Mouse (Mus musculus) kidney, postnatal 0 days (tissue): ENCODE results near the gene Cnga3. TPM values are rescaled to one million over a fixed set of nuclear protein-coding genes. Genes with fewer than 3 reads are reported as not detected.

ENCODE experiments used
- ATAC-seq: fragments of 200-750 bp; cut with Nextera tagmentation; replicated peaks from 2 replicates; pipeline ENCODE4 v1.8.0; 2017; ENCODE audit warnings: low read depth, moderate number of reproducible peaks, moderate TSS enrichment, moderate library complexity; ENCODE audit not compliant: low FRiP score
- DNase-seq: peaks from one replicate; pipeline ENCODE4 v3.0.0-alpha.2; 2016; ENCODE audit warnings: low spot score
- H3K27ac ChIP-seq: fragments of 300-500 bp; sonication (generic); 2 replicates; pipeline ENCODE4 v1.5.1; 2014; ENCODE audit warnings: mild to moderate bottlenecking
- H3K27me3 ChIP-seq: fragments of 300-500 bp; sonication (generic); 2 replicates; pipeline ENCODE4 v1.6.1; 2014; ENCODE audit warnings: low read length, mixed read lengths; ENCODE audit not compliant: insufficient read depth
- H3K36me3 ChIP-seq: fragments of 300-500 bp; sonication (generic); 2 replicates; pipeline ENCODE4 v1.6.1; 2014; ENCODE audit warnings: low read length, mixed read lengths; ENCODE audit not compliant: insufficient read depth
- H3K4me1 ChIP-seq: fragments of 300-500 bp; sonication (generic); replicated peaks from 2 replicates; pipeline ENCODE4 v1.6.1; 2014; ENCODE audit warnings: antibody characterized with exemption, low read length, mixed read lengths; ENCODE audit not compliant: insufficient read depth
- H3K4me2 ChIP-seq: fragments of 300-500 bp; sonication (generic); 2 replicates; pipeline ENCODE4 v1.6.1; 2014; ENCODE audit warnings: mild to moderate bottlenecking, low read length, moderate library complexity, mixed read lengths
- H3K4me3 ChIP-seq: fragments of 300-500 bp; sonication (generic); replicated peaks from 2 replicates; pipeline ENCODE4 v1.5.1; 2014; ENCODE audit warnings: low read depth, low read length
- H3K9ac ChIP-seq: fragments of 300-500 bp; sonication (generic); 2 replicates; pipeline ENCODE4 v1.6.1; 2014; ENCODE audit warnings: low read depth, low read length
- H3K9me3 ChIP-seq: fragments of 300-500 bp; sonication (generic); replicated peaks from 2 replicates; pipeline ENCODE4 v1.6.1; 2016; ENCODE audit warnings: low read length, inconsistent platforms, mixed read lengths
- CTCF ChIP-seq: IDR thresholded peaks from 2 replicates; pipeline ENCODE4 v1.5.1; 2016; ENCODE audit warnings: antibody characterized with exemption, low read depth, mild to moderate bottlenecking, moderate library complexity
- WGBS: fragments of 180-500 bp; shearing (Covaris S2); extraction: QIAGEN DNeasy Blood & Tissue Kit; methylation state at CpG from one replicate; pipeline ENCODE4 v1.1.7; 2014; 5-methylcytosine and 5-hydroxymethylcytosine counted together
- polyA plus RNA-seq: library from polyadenylated mRNA; unstranded; fragments of >200 nt; fragmentation: Nextera tagmentation; extraction: Ambion mirVana; gene quantifications from 2 replicates; pipeline ENCODE4 v1.2.1, GENCODE M21; 2015

Cnga3 gene
- polyA plus RNA-seq, 1 experiment from 2014 or later = not detected

GRCm38 (mm10) chr1:37288941-37289340, 74.7 kb downstream of the Cnga3 start:
- WGBS = 74% methylated on average over 7 of the region's 7 CpGs
- Histone ChIP-seq H3K4me1 (no peaks in the 10 kb centered on the region), H3K4me3 (no peak overlapping the region), H3K9me3 (no peaks in the 10 kb centered on the region), H3K27ac (no peak overlapping the region), H3K4me2 (no peak overlapping the region), H3K27me3 (no peaks in the 10 kb centered on the region), H3K36me3 (no peaks in the 10 kb centered on the region), H3K9ac (no peak overlapping the region)
- ATAC-seq (no peak), DNase-seq (no peak)
- no peak for TF ChIP-seq CTCF

DNA sequence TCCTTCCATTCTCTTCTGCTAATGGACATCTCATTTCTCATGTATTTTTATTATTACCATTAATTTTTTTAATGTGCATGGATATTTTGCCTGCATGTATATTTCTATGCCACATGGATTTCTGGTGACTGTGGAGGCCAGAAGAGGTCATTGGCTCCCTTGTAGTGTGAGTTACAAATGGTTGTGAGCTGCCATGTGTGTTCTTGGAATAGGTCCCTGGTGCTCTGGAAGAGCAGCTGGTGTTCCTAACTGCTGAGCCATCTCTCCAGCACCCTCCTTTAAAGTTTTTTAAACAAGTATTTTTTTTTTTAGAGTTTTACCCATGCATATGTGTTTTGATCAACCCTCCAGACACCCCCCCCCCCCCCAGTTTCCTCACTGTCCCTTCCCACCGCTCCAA, 82.2 kb downstream of the Cnga3 start:
- DNase-seq = no peak
- H3K9me3 ChIP-seq = no peaks in the 10 kb centered on the region
- no peak for TF ChIP-seq CTCF
- H3K4me1 ChIP-seq = peaks cover 5% of the 10 kb centered on the region; the same call in 1 of the 2 replicates
- 58% methylated on average over 1 of the region's 1 CpGs for WGBS
- ATAC-seq = no peak
- no peak overlapping the region for H3K9ac ChIP-seq
- H3K4me3 ChIP-seq = no peak overlapping the region
- no peak overlapping the region for H3K27ac ChIP-seq
- no peaks in the 10 kb centered on the region for H3K27me3 ChIP-seq
- H3K36me3 ChIP-seq = no peaks in the 10 kb centered on the region
- H3K4me2 ChIP-seq = no peak overlapping the region

- TF ChIP-seq CTCF = no peak
- Histone ChIP-seq H3K9me3 (no peaks in the 10 kb centered on the region), H3K27me3 (no peaks in the 10 kb centered on the region)
Observed at GRCm38 (mm10) chr1:37298904-37299303, 84.7 kb downstream of the Cnga3 start.

GRCm38 (mm10) chr1:37299540-37300491, 85.6 kb downstream of the Cnga3 start, which contains the start of gene Inpp4a:
Gene Inpp4a (plus strand): TSS chr1:37299865.
- peak within 1 kb of the TSS; percentile 82 for H3K4me3 ChIP-seq
- H3K36me3 ChIP-seq = no peaks in the 10 kb centered on the region
- ATAC-seq (peak; percentile 96), DNase-seq (peak; percentile 93)
- H3K4me1 ChIP-seq = peaks cover 5% of the 10 kb centered on the region; the same call in 1 of the 2 replicates
- H3K27me3 ChIP-seq = no peaks in the 10 kb centered on the region
- peak within 1 kb of the TSS; percentile 83 for H3K9ac ChIP-seq
- no peak for TF ChIP-seq CTCF
- WGBS = under 1% methylated on average over 77 of the region's 77 CpGs
- peak within 1 kb of the TSS; percentile 93 for H3K4me2 ChIP-seq
- peak within 1 kb of the TSS; percentile 60; the same call in 1 of the 2 replicates for H3K27ac ChIP-seq
- H3K9me3 ChIP-seq = no peaks in the 10 kb centered on the region

More at GRCm38 (mm10) chr1:37298904-37299303, 84.7 kb downstream of the Cnga3 start:
- no peak for DNase-seq
- ATAC-seq = no peak
- H3K4me3 ChIP-seq = no peak overlapping the region
- H3K27ac ChIP-seq = no peak overlapping the region
- no peak overlapping the region for H3K9ac ChIP-seq
- peaks cover 5% of the 10 kb centered on the region; the same call in 1 of the 2 replicates for H3K4me1 ChIP-seq
- WGBS = 86% methylated on average over 2 of the region's 2 CpGs
- H3K36me3 ChIP-seq = no peaks in the 10 kb centered on the region
- no peak overlapping the region for H3K4me2 ChIP-seq

DNA sequence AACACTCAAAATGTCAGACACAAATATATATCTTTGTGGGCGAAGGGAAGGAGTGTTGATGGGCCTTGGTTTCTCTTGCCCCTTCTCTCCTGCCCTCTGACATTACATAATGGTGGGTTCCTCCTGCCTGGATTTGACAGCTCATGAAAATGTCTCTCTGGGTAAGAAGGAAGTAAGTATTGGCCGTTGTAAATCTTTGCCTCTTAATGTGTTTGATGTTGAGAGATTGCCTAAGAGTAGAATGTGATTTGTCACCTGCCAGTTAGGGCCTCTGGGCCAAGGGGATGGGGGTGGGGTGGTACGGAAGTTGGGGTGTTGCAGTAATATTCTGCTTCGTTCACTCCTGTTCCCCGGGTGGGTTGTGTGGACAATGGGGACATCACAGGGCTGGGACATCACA, 86.4 kb downstream of the Cnga3 start:
- ATAC-seq (no peak), DNase-seq (no peak)
- Histone ChIP-seq H3K27ac (no peak overlapping the region), H3K4me2 (peak overlapping the region; percentile 93), H3K36me3 (no peaks in the 10 kb centered on the region), H3K9me3 (no peaks in the 10 kb centered on the region), H3K4me1 (peaks cover 5% of the 10 kb centered on the region; the same call in 1 of the 2 replicates), H3K27me3 (no peaks in the 10 kb centered on the region), H3K9ac (peak overlapping the region; percentile 83), H3K4me3 (peak overlapping the region; percentile 82)
- TF ChIP-seq CTCF = no peak
- 16% methylated on average over 5 of the region's 5 CpGs for whole genome bisulfite sequencing

DNA sequence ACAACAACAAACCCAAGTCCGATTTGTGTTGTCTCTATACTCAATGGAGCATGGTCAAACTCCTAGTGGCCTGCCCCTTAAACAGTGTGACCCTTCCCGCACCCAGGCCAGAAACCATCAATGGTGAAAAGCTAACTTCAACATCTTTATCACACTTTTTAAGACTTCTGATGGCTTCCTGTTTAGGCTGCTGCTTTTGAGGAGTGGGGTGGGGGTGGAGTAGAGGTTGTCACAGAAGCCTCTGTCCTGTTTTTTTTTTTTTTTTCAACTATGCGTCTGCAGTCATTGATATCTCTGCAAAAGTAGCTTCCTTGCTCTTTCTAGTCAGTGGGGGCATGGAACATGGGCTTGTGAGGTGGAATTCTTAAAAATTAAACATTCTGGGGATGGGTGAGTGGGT, 88.6 kb downstream of the Cnga3 start:
- no peak for DNase-seq
- Histone ChIP-seq H3K27ac (no peak overlapping the region), H3K9ac (no peak overlapping the region), H3K36me3 (no peaks in the 10 kb centered on the region), H3K4me2 (no peak overlapping the region), H3K27me3 (no peaks in the 10 kb centered on the region), H3K4me1 (peaks cover 5% of the 10 kb centered on the region; the same call in 1 of the 2 replicates), H3K4me3 (no peak overlapping the region), H3K9me3 (no peaks in the 10 kb centered on the region)
- no peak for ATAC-seq
- 73% methylated on average over 3 of the region's 3 CpGs for WGBS
- no peak for TF ChIP-seq CTCF
